Comparison of ENCODE assay signal across 26 mouse cellular contexts in the genomic region with DNA sequence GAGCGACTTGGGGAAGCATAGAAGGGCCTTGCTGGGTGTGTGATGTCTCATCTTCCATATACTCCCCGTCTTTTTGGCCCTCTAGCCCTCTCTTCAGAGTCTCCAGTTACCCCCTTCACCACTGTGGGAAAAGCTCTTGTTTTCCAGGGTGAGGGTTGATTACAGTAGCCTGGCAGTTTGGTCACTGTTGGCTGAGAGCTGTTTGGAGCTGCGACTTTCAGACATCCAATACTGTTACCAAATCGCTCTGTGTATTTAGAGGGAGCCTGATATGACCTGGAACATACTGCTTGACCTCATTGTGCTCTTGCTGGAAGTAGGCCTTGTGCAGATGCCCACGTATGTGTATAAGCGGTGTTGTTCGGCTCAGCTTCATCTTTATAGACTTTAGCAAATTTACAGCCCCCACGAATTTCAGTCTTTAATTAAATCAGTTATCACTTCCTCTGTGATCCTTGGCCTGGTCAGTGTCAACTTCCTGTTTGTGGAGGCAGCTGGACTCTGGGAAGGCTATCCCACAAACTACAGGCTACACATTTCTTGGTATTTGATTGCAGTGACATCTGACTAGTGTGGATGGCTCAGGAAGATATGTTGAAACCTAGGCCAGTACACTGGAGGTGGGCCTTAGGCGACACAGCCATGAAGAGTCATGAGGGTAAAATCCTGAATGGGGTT. TPM values are rescaled to one million over a fixed set of nuclear protein-coding genes. Genes with fewer than 3 reads are reported as not detected.
DNase-seq lines count a peak whose midpoint lies in the region; ATAC-seq and TF ChIP-seq lines count a peak whose summit lies in the region.
"Had no signal": no experiment of that assay in that cellular context is flagged by ENCODE, and none has a peak within 500 bp of the region (broad histone marks: within the 10 kb centered on the region; RNA-seq: fewer than 3 reads in every experiment).

No protein-coding gene starts in this region.

- no peak for TF ChIP-seq CTCF in liver, adult 2 months (IDR thresholded peaks at IDR 0.05; ENCODE audit: low read depth, low read length)

- H3K9me3 ChIP-seq in liver, embryonic 12.5 days (replicated peaks) = no peaks in the 10 kb centered on the region
- H3K9me3 ChIP-seq: embryonic facial prominence, embryonic 12.5 days; embryonic facial prominence, embryonic 15.5 days; heart, embryonic 10.5 days; heart, embryonic 13.5 days had no signal

- H3K4me3 ChIP-seq in liver, adult 2 months (ENCODE audit: insufficient read depth, low read depth, low read length) = no peak overlapping the region
- H3K4me3 ChIP-seq in liver, embryonic 12.5 days = no peak overlapping the region
- H3K4me3 ChIP-seq: embryonic facial prominence, embryonic 12.5 days; embryonic facial prominence, embryonic 15.5 days; heart, embryonic 10.5 days; heart, embryonic 13.5 days had no signal

- DNase-seq in gastrocnemius, adult 18-20 months (ENCODE audit: low spot score) = peak; percentile 51
- DNase-seq in gastrocnemius, postnatal 25 days = no peak
- DNase-seq in liver, adult 2 months (ENCODE audit: extremely low read depth, low read depth, low spot score) = peak; percentile 96
- no peak for DNase-seq in frontal cortex, postnatal 10 days (ENCODE audit: low spot score in 2 of 2)
- DNase-seq: adrenal gland, postnatal 10 days; adrenal gland, postnatal 36 days; cerebellum, adult 11 months; cerebellum, adult 2 months; cerebellum, adult 9-11 months; cerebellum, postnatal 25 days; forebrain, postnatal 0 days; gastrocnemius, postnatal 36 days; heart, postnatal 14 days; heart, postnatal 4 days had no signal

- peak overlapping the region; percentile 99 for H3K27ac ChIP-seq in liver, adult 2 months (replicated peaks; ENCODE audit: insufficient read depth, low read depth, low read length)
- no peak overlapping the region for H3K27ac ChIP-seq in liver, embryonic 12.5 days
- H3K27ac ChIP-seq: embryonic facial prominence, embryonic 12.5 days; embryonic facial prominence, embryonic 15.5 days; heart, embryonic 10.5 days; heart, embryonic 13.5 days; hindbrain, embryonic 14.5 days; hindbrain, postnatal 0 days had no signal

- TF ChIP-seq POLR2A in liver, adult 2 months (IDR thresholded peaks at IDR 0.05; ENCODE audit: extremely low read depth, insufficient read depth, low read length) = no peak

- H3K79me2 ChIP-seq in liver, adult 2 months (ENCODE audit: control insufficient read depth, insufficient read depth, low read length) = no peaks in the 10 kb centered on the region

- H3K4me1 ChIP-seq in liver, adult 2 months (ENCODE audit: control insufficient read depth, insufficient read depth, low read length) = peaks cover 33% of the 10 kb centered on the region
- no peaks in the 10 kb centered on the region for H3K4me1 ChIP-seq in liver, embryonic 12.5 days
- H3K4me1 ChIP-seq: embryonic facial prominence, embryonic 12.5 days; embryonic facial prominence, embryonic 15.5 days; heart, embryonic 10.5 days; heart, embryonic 13.5 days had no signal

- ATAC-seq in liver, embryonic 12.5 days = no peak
- peak; percentile 50 for ATAC-seq in granulocyte monocyte progenitor cell, adult 5-6 weeks (replicated peaks; ENCODE audit: poor library complexity, severe bottlenecking)
- ATAC-seq: activated CD4-positive, CD25-positive, alpha-beta regulatory T cell, adult 4 months; forebrain, embryonic 14.5 days; forebrain, postnatal 0 days; hindbrain, postnatal 0 days; inflammation-experienced regulatory T-cells, adult 6 months; intestine, embryonic 16.5 days had no signal

- no peaks in the 10 kb centered on the region for H3K27me3 ChIP-seq in liver, adult 2 months (ENCODE audit: control insufficient read depth, insufficient read depth, low read length)
- H3K27me3 ChIP-seq in liver, embryonic 12.5 days (replicated peaks) = no peaks in the 10 kb centered on the region
- H3K27me3 ChIP-seq: embryonic facial prominence, embryonic 12.5 days; embryonic facial prominence, embryonic 15.5 days; heart, embryonic 13.5 days had no signal

- peaks cover 2% of the 10 kb centered on the region; the same call in 1 of the 2 replicates for H3K36me3 ChIP-seq in liver, adult 2 months (ENCODE audit: control insufficient read depth, insufficient read depth, low read length)
- H3K36me3 ChIP-seq in liver, embryonic 12.5 days = no peaks in the 10 kb centered on the region
- H3K36me3 ChIP-seq: embryonic facial prominence, embryonic 12.5 days; embryonic facial prominence, embryonic 15.5 days; heart, embryonic 10.5 days; heart, embryonic 13.5 days had no signal

- peak overlapping the region; percentile 49 for H3K9ac ChIP-seq in liver, adult 2 months (ENCODE audit: low read depth, low read length)
- H3K9ac ChIP-seq in liver, embryonic 12.5 days = no peak overlapping the region
- H3K9ac ChIP-seq: embryonic facial prominence, embryonic 12.5 days; embryonic facial prominence, embryonic 15.5 days; forebrain, postnatal 0 days; heart, embryonic 13.5 days; hindbrain, embryonic 14.5 days had no signal

- H3K4me2 ChIP-seq in liver, embryonic 12.5 days = no peak overlapping the region
- H3K4me2 ChIP-seq: embryonic facial prominence, embryonic 12.5 days; embryonic facial prominence, embryonic 15.5 days; heart, embryonic 13.5 days; hindbrain, embryonic 14.5 days had no signal

- 17% methylated on average over 9 of the region's 9 CpGs for WGBS in liver, adult 2 months
- WGBS in liver, embryonic 12.5 days (ENCODE audit: insufficient replicate concordance) = 62% methylated on average over 9 of the region's 9 CpGs

RNA-seq across cellular contexts. Expression of gene Elk4, which starts 17.2 kb away (rescaled TPM):
- total RNA-seq in gastrocnemius, adult 18-20 months (2021) = 10 to 100 TPM; 70.3 to 82.8 TPM
- 10 to 100 TPM; 59.2 to 59.9 TPM for total RNA-seq in gastrocnemius, postnatal 25 days (2021)
- 39.4 and 42.1 TPM in 2 replicates for total RNA-seq in liver, adult 2 months (2014; rRNA removed)
- 17.2 and 23.3 TPM in 2 replicates for polyA plus RNA-seq in liver, adult 2 months (2012; rRNA removed)
- polyA plus RNA-seq in liver, embryonic 12.5 days (2016; fragmentation: Nextera tagmentation; extraction: Ambion mirVana) = 14.4 and 16.4 TPM in 2 replicates
- total RNA-seq in granulocyte monocyte progenitor cell, adult 5-6 weeks (2014; fragmentation: Nextera tagmentation) = 83.3 and 104 TPM in 2 replicates
- total RNA-seq in granulocyte monocyte progenitor cell, adult 5-6 weeks (2017) = 51.9 and 63.8 TPM in 2 replicates

RNA-seq across cellular contexts. Expression of gene Slc45a3, which starts 27.5 kb away (rescaled TPM):
- total RNA-seq in gastrocnemius, adult 18-20 months (2021) = 1 to 10 TPM; 1.4 to 2.2 TPM
- 1 to 10 TPM; 1.3 to 1.6 TPM for total RNA-seq in gastrocnemius, postnatal 25 days (2021)
- total RNA-seq in liver, adult 2 months (2014; rRNA removed) = 10.0 and 10.3 TPM in 2 replicates
- polyA plus RNA-seq in liver, adult 2 months (2012; rRNA removed) = 28.0 and 39.8 TPM in 2 replicates
- 3.1 and 3.8 TPM in 2 replicates for polyA plus RNA-seq in liver, embryonic 12.5 days (2016; fragmentation: Nextera tagmentation; extraction: Ambion mirVana)
- total RNA-seq in granulocyte monocyte progenitor cell, adult 5-6 weeks (2014; fragmentation: Nextera tagmentation) = 1.1 and 4.0 TPM in 2 replicates
- total RNA-seq in granulocyte monocyte progenitor cell, adult 5-6 weeks (2017) = 0.65 and 0.82 TPM in 2 replicates
- polyA plus RNA-seq: activated CD4-positive, CD25-positive, alpha-beta regulatory T cell, adult 4 months; inflammation-experienced regulatory T-cells, adult 6 months had no signal

Comparison
In these comparisons a context has a peak if more than half of its experiments do, and no peak if none do; other contexts are left out.
1. DNase-seq: peak in gastrocnemius, adult 18-20 months (single experiment) and liver, adult 2 months (single experiment); none in gastrocnemius, postnatal 25 days (single experiment) and frontal cortex, postnatal 10 days (0 of 2).